Mouse (Mus musculus): ENCODE data around the gene Loxl1. TPM values are rescaled to one million over a fixed set of nuclear protein-coding genes. Genes with fewer than 3 reads are reported as not detected.

Gene Loxl1
- total RNA-seq, 2 experiments from 2014 or later = 12.3 to 14.1 TPM

DNA sequence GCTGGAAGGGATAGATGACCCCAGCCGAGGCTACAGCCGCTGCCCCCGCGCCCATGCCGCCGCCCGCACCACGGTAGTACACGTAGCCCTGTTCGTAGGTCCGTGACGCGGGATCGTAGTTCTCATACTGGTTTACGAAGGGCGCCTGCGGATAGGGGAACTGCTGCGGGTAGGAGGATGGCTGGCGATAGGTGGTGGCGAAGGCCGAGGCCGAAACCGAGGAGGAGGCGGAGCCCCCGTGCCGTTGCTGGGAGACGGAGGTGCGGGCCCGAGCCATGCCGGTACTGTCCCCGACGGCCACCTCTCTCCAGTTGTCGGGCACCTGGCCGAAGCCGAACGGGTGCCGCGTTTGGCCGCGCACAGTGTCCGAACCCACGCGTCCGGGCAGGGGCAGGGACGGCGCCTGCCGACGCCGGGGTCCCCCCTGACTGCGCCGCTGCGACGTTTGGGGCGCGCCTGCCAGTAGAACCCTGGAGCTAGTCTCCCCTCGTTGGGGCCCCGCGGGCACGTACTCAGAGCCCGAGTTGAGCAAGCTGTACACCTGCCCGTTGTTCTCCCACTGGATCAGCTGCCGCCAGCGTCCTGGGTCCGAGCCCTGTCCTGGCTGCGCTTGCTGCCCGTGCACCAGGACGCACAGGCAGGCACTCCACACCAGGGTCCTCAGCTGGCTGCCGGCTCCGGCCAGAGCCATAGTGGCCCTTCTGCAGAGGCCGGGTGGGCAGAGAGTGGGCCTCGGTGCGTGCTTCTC lies 616 bp downstream of the Loxl1 start:
- no peak for DNase-seq (ENCODE audit: low spot score)

DNA sequence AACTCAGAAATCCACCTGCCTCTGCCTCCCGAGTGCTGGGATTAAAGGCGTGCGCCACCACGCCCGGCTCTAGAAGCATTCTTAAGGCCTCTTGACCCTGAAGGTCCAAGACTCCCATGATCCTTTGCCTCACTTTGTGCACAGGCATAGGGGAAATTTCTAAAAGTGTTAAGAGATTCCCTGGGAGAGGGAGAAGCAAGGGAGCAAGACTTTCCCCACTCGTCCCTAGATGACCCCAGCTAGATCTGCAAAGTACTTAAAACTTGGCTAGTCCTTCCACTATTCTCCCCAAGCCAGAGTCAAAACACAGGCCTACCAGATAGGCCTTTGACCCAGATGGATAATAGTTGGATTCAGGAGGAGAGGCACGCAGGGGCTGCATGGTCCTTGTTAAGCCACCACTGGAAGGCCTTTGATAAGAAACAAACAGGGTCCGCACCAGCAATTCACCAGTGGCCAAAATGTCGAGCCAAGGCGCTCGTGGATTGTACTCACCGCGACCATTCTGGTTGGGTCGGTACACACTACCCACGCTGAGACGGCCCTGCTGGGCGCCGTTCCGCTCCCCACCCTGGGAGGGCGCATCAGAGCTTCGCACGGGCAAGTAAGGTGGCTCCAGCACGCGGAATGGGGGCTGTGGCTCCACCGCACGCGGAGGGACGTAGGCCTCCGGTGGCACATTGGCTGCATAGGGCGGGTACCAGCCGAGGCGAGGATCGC lies 1.6 kb downstream of the Loxl1 start:
- DNase-seq (ENCODE audit: low spot score) = no peak

DNA sequence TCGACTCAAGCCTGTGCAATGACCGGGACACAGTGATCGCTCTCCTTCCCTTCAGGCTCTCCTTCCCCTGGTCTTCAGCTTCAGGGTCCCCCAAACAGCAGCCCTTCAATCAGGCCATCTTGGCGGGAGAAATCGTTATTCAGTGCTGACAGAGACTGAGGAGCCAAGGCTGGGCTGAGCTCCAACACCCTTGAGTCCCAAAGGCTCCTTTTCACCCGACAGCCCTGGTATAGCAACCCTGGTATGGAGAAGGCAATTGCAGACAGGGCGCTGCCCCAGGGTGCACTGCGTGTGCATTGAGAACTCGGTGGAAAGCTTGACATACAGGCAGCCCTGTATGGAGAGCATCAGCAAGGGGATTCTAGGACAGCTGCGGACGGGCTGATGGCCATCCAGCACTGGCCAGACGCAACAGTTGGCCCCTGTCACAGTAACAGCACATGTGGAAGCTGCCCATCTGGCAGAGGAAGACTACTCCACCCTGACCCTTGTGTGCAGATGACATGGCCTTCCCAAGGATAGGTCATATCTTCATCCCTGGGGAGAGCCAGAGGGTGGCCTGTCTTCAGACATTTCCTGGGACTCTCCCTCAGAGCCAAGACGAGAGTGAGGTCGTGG lies 2.8 kb downstream of the Loxl1 start:
- DNase-seq (ENCODE audit: low spot score) = peak; percentile 69

DNA sequence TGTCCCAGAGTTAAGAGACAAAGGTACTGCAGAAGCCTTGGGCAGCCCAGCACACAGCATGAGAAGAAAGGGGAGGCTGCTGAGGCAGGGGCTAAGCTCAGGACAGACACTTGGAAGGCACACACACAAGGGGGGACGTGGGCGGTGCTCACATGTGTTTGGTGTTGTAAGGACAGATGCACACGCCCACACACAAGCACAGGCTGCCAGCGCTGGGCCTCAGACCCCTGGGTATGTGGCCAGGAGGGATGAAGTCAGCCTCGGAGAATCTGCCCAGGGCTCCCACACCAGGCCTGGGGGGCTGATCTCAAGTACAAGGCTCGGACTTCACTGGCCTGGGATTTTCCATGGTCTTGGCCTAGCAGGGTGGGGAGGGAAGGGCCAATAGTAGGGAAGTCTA lies 4.6 kb downstream of the Loxl1 start:
- peak; percentile 69 for DNase-seq (ENCODE audit: low spot score)

DNA sequence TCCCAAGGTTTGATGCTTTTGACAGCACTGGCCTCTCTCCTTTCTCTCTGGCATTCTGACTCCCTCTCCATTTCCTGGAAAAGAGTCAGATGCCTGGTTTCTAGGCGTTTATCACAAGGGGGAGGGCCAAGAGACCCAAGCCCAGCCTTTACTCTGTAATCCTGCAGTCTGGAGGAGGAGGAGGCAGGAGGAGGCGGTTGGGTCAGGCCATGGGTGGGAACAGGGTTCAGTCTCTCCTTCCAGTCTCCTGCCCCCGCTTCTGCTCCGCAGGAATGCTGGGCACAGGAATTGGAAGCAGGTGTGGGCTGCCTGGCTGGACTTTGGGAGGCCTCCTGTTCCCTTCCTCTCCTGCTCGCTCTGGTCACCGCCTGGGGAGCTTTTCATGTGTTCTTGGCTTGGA lies 7.3 kb downstream of the Loxl1 start:
- DNase-seq (ENCODE audit: low spot score) = no peak

DNA sequence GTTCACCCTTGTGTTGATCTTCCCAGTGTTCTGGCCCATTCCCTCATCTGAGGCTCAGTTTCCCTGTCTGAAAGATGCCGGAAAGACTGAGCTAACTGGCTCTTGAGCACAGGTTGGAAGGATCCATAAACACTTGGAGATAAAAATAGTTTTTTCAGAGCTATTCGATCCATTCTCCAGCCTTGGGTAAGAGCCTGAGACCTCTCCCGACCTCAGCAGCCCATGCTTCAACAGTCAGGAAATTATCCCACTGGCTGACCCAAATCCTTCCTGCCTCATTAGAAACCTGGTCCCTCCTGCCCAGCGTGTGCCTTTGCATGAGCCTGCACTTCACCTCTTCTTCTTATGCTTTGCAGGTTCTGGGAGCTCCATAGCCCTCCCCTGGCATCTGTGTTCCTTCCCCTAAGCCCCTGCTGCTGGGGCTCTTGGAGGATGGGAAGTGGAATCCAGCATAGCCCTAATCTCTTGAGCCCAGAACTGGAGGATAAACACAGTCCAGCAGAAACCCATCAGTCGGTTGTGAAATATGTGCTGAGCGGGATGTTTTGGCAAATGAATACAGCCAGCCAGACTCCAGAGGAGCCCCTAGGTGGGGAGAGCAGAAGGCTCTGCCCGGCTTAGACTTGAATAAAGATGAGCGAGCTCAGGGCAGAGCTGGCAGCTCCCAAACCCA lies 9.3 kb downstream of the Loxl1 start:
- no peak for DNase-seq (ENCODE audit: low spot score)

DNA sequence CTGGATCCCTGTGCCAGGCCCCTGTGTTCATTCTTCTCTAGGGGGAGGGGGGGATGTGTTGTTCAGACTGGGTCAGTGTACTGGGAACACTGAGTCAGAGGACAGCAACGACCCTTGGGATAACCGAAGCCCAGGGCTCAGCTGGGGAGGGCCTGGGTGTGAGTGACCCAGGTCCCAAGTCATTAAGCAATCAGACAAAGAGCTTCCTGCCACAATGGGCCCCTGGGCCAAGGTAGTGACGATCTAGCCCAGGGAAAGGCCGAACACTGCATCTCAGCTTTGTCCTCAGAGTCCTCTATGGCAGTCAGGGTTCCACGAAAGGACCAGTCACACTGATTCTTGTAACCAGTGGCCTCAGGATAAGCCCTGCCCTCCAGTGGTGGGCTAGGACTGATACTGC lies 9.9 kb downstream of the Loxl1 start:
- no peak for DNase-seq (ENCODE audit: low spot score)

DNA sequence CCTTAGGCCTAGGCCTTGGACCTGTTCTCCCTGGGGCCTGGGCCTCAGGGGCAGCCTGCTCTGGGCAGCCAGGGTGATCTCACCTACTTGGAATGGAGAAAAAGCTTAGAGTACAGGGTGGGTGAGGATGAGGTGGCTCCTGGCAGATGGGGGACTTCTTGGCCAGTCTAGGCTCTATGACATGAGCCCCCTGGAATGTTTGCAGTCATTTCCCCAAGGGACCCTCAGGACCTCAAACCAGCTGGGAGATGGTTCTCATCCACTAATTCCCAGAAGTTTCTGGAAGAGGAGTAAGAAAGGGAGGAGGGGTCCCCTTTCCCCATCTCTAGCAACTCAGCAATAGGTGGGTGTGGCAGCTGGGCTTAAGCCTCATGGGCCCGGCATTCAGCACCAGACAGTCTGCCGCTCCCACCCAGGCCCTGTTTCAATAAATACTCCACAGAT lies 13.6 kb downstream of the Loxl1 start:
- DNase-seq (ENCODE audit: low spot score) = peak; percentile 55

DNA sequence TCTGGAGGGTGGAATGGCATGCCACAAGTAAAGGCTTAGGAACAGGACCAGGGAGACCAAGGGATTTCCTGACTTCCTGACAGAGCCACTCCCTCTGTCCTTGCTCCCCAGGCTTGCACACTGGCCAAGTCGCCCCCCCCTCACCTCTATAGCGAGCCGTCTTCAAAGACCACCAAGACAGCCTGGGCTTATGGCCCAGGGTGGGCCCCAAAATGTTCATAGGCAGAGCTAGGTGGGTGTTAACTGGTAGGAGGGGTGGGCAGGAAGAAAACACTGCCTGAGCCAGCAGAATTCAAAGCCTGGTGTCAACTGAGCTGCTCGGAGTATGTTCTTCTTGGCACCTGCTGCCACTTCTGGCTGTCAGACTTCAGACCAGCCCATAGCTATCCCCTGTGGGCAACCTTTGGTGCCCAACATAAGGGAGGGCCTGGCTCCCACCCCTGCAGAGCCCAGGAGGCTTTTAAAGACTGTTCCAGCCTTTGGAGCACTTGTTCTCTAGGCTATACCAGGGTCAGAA lies 15.0 kb downstream of the Loxl1 start:
- DNase-seq (ENCODE audit: low spot score) = peak; percentile 43

DNA sequence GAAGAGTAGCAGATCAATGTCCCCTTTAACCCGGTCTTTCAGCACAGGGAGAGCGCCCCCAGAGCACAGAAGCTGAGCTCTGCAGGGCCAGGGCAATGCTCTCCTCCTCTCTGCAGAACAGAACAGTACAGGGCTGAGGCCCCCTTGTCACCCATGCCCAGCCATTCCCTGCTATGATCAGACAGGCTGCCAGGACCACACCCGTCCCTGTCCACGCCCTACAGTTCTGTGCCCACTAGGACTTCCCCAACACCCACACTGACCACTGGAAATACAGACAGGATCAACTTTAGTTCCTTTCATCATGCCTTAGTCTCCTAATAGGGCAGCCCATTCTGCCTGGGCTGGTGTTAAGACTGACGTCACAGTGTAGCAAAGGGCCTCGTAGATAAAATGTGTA lies 15.9 kb downstream of the Loxl1 start:
- DNase-seq (ENCODE audit: low spot score) = no peak

DNA sequence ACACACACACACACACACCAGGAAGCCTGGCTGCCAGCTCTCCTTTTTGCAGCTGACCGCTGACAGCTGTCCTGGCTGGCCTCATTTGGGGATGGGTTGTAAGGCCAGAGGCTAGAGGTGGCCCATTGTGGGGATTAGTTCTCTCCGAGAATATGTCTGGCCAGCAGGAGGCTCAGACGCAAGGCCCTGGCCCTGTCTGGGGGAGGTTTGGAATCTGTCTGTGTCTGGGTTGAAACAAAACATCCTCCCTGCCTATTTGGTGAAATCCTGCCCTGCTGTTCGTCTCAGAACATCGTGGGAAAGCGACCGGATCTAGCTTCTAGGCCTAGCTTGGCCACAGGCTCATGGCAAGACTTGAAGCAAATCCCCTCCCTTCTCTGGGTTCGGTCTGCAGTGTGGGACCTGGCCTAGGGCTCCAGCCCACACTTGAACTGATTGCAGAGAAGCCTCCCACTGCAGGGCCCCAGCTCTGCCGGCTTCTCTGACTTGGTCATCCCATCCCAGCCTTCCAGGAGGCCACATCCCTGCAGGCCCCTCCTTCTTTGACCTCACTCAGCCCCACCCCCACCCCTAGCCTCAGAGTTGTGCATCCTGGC lies 17.1 kb downstream of the Loxl1 start:
- DNase-seq (ENCODE audit: low spot score) = peak; percentile 74

DNA sequence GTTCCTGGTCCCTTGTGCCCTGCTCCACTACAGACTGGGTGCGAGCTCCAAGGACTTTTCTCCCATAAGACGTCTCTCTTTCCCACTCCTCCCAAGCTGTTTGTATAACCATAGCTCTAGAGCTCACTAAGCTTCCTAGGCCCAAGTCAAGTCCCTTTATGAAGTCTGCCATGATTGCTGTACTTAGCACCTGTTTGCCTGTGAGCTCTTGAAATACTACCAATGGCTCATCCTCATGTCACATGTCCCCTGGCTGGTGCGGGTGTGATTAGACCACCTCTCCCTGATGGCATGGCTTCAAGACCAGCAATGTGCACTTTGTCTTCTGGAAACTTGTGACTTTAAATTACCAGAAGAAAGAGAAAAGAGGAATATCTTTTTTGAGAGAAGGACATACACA lies 17.6 kb downstream of the Loxl1 start:
- no peak for DNase-seq (ENCODE audit: low spot score)

DNA sequence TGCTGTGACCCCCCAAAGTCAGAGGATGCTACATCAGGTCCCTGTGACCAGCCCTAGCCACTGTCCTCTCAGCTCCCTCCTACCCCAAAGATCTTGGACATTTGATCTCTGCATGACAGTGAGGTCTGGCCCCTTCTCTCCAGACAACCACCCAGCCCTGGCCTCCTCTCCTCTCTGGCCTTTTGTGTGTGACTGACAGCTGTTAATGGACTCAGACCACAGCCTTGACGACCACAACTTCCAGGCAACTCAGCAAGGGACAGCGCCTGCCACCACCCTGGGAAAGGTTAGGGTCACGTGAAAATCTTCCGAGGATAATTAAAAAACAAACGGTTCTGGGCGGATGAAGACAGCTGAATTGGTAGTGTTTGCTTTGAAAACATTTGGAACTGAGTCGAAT lies 18.5 kb downstream of the Loxl1 start:
- no peak for DNase-seq (ENCODE audit: low spot score)

DNA sequence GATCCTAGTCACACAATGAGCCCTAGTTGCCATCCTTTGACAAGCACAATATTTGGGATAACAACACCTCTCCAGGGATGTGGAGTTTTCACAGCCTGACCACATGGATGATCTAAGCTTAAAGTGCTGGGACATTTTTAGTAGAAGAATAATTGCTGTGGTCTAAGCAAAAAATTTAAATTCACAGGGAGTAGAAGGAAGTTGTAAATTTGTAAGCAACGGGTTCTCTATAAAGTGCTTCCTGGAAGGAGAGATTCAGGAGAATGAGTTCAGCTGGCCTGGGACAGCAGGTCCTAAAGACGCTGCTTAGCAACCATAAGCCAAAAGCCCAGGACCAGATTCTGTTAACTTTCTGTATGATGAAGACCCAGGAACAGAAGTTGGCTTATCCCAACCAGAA lies 23.1 kb downstream of the Loxl1 start:
- no peak for DNase-seq (ENCODE audit: low spot score)

DNA sequence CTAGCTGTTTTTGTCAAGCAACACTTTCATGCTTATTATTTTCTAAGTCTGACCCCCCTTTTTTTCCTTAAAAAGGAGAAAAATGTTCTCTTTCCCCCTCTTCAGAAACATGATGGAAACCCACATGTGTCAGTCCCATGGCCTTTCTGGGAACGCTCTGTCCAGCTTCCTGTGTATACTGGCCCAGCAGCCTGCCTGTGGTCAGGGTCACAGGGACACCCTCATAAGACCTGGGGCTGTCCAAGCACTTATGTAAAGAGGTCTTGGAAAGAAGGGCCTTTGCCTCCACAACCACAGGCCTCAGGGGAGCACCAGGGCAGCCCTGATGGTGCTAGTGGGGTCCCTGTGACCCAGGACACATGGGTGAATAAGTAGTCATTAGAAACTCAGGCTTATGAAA lies 23.9 kb downstream of the Loxl1 start:
- no peak for DNase-seq (ENCODE audit: low spot score)

DNA sequence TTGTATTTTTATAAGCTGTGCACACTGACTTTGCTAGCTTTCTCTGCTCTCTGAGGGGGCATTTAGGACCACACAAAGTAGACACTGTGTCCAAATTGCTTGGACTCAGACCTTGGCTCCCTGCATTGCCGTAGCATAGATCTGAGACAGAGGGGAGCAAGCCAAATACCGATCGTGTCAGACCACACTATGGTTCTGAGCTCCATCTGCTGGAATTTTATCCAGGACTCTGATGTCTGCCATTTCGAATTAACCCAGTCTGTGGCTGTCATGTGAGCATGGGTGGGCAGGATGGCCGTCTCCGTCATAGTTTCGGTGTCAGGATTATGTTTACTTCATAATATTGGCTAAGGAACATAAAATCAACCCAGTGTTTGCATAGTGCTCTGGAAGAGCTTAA lies 29.6 kb downstream of the Loxl1 start:
- no peak for DNase-seq (ENCODE audit: low spot score)

DNA sequence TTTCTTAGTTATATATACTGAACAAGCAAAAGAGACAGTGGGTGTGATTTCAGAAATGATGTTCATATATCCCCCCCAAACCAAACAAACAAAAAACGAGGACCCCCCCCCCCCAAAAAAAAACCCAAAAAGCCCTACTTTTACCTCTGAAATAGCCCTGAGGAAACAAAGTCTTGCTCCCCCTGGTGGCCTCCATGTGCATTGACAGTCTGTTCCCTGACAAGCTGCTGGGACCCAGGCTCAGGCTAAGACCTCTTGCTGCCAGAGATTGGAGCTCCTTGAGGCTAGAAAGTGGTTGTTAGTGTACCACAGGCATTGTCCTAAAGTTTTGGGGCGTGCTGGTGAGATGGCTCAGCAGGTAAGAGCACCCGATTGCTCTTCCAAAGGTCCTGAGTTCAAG lies 31.4 kb downstream of the Loxl1 start:
- no peak for DNase-seq (ENCODE audit: low spot score)

DNA sequence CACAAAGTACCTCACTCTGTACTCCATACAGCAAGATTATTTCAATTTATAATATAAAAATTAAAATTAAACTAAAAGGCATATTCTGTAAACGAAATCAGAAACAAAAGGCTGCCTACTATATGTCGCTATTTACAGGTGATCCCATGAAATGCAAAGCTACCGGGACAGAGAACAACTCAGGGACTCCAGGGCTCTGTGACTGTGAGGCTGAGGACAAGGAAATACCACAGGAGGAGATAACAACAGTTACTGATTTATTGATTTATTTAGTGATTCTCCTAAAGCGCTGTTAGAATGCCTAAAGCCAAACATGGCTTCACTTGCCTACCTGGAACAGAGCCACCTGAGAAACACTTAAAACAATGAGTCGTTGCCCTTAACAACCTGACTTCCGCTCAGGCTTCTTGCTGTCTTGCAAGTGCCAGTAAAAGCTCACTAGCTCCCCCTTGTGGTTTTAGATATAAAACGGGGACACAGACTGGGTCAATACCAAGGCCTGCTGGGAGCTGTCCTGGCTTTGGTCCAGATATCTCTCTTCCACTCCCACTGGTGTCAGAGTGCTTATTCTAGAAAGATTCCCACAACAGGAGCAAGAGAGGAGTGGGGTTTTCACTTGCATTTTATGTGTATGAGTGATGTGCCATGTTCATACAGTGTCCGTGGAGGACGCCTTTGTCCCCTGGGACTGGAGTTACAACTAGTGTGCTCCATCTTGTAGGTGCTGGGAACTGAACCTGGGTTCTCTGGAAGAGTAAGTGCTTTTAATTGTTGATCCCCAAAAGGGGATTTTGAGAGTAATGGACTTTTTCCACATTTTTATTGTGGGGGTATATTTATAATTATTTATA lies 32.5 kb downstream of the Loxl1 start:
- DNase-seq (ENCODE audit: low spot score) = peak; percentile 82

DNA sequence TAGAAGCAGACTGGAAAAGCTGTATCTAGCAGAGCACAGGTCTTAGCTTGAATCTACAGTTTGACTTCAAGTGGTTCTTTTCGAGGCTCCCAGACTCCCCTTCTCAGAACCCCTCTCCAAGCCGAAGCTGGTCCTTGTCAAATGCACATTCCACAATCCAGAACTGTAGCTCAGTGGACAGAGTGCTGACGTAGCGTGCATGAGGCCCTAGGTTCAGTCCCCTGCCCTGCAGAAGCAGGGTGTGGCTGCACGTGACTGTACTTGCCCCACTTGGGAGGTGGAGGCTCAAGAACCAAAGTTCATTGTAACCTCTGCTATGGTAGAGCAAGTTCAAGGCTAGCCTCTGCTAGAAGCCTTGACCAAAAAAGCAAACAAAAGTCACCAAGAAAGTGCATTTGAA lies 33.2 kb downstream of the Loxl1 start:
- no peak for DNase-seq (ENCODE audit: low spot score)

All from gastrocnemius, adult 18-20 months (tissue).